Mouse (Mus musculus): Measurements from ENCODE around the gene Fam170b. TPM values are rescaled to one million over a fixed set of nuclear protein-coding genes. Genes with fewer than 3 reads are reported as not detected.

Gene Fam170b
- polyA plus RNA-seq, 1 experiment from 2014 or later: 0.23 TPM

DNA sequence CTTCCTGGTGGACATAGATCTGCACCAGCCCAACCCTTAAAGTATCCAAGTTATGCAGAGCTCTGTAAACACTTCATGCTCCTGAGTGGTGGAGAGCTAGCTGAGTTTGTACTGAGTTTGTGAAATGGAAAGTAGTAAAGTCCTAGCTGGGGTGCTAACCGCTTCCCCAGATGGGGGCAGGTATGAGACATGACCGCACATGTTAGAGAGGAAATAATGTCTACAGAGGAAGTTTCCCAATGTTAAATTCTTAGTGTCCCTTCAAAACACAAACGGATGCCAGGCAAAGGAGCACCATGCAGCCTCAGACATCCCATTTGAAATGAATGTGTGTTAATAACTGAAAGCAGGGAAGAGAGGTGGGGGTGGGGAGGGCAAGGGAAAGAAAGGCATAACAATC, 9.9 kb upstream of the Fam170b start:
- Histone ChIP-seq H3K4me3 (ENCODE audit: low read depth, low read length) (no peak overlapping the region), H3K9ac (replicated peaks; ENCODE audit: low read depth, low read length) (no peak overlapping the region), H3K4me2 (replicated peaks; ENCODE audit: low read depth, low read length) (no peak overlapping the region), H3K27ac (ENCODE audit: low read length) (no peak overlapping the region), H3K36me3 (ENCODE audit: control insufficient read depth, insufficient read depth, low read length) (no peaks in the 10 kb centered on the region), H3K9me3 (ENCODE audit: control insufficient read depth, low read depth, low read length) (no peaks in the 10 kb centered on the region), H3K27me3 (ENCODE audit: control insufficient read depth, insufficient read depth, low read length) (no peaks in the 10 kb centered on the region), H3K4me1 (ENCODE audit: control insufficient read depth, insufficient read depth, low read length) (peaks cover 43% of the 10 kb centered on the region)
- ATAC-seq (ENCODE audit: insufficient number of reproducible peaks, insufficient read depth, low FRiP score, low read depth): no peak
- 65% methylated on average over 3 of the region's 3 CpGs for WGBS

DNA sequence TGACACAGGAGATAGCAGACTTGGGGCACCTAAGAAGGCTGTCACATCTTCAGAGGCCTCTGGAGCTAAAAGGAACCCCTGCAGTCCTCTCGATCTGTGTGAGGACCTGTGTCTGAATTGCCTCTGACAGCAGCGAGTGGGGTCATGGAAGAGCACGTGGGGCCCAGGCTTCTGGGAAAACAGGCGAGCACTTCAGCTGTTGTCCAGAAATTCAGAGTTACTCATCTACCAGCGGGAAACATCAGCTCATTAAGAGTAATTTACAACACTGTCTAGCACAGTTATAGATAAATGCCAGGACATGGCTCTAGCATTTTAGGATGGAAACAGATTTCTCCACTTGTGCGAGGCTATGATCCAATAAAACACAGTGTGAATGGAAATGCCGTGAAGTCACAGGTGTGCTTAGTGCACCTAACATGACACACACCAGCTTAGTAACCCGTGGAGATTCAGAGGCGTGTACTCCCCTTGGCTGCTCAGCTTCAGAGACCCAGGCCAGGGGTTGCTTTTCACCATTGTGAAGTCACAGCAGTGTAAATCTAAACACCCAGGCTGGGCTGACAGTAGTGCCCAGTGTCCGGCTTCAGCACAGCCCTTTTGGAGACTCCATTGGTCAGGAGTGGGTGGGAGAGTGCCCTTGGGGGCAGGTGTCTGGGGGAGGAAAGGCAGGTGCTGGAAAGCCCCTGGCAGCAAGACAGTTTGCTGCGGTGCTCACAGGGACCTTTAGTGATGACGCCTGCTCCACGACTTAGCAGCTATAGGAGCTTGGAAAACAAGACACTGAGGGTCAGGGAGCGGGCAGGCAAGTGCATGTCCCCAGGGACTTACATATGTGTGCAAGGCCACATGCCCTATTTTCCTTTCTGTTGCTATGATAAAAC, 9.3 kb upstream of the Fam170b start:
- no peak for ATAC-seq (ENCODE audit: insufficient number of reproducible peaks, insufficient read depth, low FRiP score, low read depth)
- WGBS: 35% methylated on average over 14 of the region's 14 CpGs
- no peak overlapping the region for H3K4me2 ChIP-seq (replicated peaks; ENCODE audit: low read depth, low read length)
- no peaks in the 10 kb centered on the region for H3K9me3 ChIP-seq (ENCODE audit: control insufficient read depth, low read depth, low read length)
- H3K36me3 ChIP-seq (ENCODE audit: control insufficient read depth, insufficient read depth, low read length): no peaks in the 10 kb centered on the region
- no peaks in the 10 kb centered on the region for H3K27me3 ChIP-seq (ENCODE audit: control insufficient read depth, insufficient read depth, low read length)
- no peak overlapping the region for H3K4me3 ChIP-seq (ENCODE audit: low read depth, low read length)
- peak overlapping the region; percentile 61; the same call in 1 of the 2 replicates for H3K27ac ChIP-seq (ENCODE audit: low read length)
- H3K4me1 ChIP-seq (ENCODE audit: control insufficient read depth, insufficient read depth, low read length): peaks cover 42% of the 10 kb centered on the region
- no peak overlapping the region for H3K9ac ChIP-seq (replicated peaks; ENCODE audit: low read depth, low read length)

DNA sequence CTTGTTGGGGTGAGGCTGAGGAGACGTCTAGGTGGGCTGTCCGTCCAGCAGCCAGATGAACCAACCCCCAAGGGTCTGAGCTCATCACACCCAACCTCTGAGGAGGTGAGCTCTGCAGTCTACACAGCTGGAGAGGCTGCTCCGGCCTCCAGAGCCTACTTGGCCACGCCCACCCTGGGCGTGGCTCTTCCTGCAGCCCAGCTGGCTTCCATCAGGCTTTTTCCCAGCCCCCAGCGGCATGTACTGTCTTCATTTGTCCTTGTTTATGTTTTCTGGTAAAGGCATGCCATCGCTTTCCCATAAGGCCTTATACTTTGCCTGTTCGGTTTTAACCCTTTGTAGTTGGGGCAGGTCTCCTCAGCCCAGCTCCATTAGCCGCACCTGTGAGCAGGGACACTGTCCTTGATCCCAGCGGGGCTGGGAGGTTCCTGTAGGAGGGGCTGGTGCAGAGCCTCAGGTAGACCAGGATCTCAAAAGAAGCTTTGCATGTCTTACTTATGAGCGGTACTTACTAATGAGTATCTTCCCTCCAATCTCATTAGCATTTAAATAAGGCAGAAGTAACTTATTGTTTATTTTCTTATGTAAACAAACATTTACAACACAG, 8.2 kb upstream of the Fam170b start:
- ATAC-seq (ENCODE audit: insufficient number of reproducible peaks, insufficient read depth, low FRiP score, low read depth): peak; percentile 79; the same call in 1 of the 2 replicates
- 7% methylated on average over 11 of the region's 11 CpGs for WGBS
- H3K9ac ChIP-seq (replicated peaks; ENCODE audit: low read depth, low read length): no peak overlapping the region
- no peak overlapping the region for H3K4me3 ChIP-seq (ENCODE audit: low read depth, low read length)
- no peaks in the 10 kb centered on the region for H3K36me3 ChIP-seq (ENCODE audit: control insufficient read depth, insufficient read depth, low read length)
- peaks cover 3% of the 10 kb centered on the region; the same call in 1 of the 2 replicates for H3K9me3 ChIP-seq (ENCODE audit: control insufficient read depth, low read depth, low read length)
- H3K27me3 ChIP-seq (ENCODE audit: control insufficient read depth, insufficient read depth, low read length): no peaks in the 10 kb centered on the region
- 0 out of 2 replicates have a peak overlapping the region, but pooled peaks have one; percentile 10 for H3K4me2 ChIP-seq (replicated peaks; ENCODE audit: low read depth, low read length)
- H3K27ac ChIP-seq (ENCODE audit: low read length): peak overlapping the region; percentile 66; the same call in 1 of the 2 replicates
- H3K4me1 ChIP-seq (ENCODE audit: control insufficient read depth, insufficient read depth, low read length): peaks cover 40% of the 10 kb centered on the region

DNA sequence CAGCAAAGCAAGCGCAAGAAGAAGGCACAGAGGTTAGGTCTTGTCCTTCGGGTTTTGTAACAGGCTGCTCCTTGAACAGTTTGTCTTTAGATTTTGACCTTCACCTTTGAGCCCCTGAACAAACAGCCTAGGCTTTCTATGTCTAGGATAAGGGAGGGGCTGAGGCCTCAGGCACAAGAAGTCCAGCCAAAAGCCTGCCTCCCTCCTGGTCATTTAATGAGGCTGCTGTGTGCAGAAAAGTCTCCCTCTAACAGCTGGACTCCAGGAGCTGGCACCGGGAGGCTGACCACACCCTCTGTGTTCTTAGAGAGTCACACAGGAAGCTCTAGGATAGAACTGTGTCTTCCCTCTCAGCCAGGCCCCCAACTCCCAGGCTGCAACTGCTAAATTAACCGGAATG, 6.6 kb upstream of the Fam170b start:
- H3K27ac ChIP-seq (ENCODE audit: low read length): peak overlapping the region; percentile 62; the same call in 1 of the 2 replicates
- no peak for ATAC-seq (ENCODE audit: insufficient number of reproducible peaks, insufficient read depth, low FRiP score, low read depth)
- no peaks in the 10 kb centered on the region for H3K36me3 ChIP-seq (ENCODE audit: control insufficient read depth, insufficient read depth, low read length)
- no peak overlapping the region for H3K4me2 ChIP-seq (replicated peaks; ENCODE audit: low read depth, low read length)
- peaks cover 40% of the 10 kb centered on the region for H3K4me1 ChIP-seq (ENCODE audit: control insufficient read depth, insufficient read depth, low read length)
- 35% methylated on average over 4 of the region's 4 CpGs for WGBS
- no peak overlapping the region for H3K9ac ChIP-seq (replicated peaks; ENCODE audit: low read depth, low read length)
- no peak overlapping the region for H3K4me3 ChIP-seq (ENCODE audit: low read depth, low read length)
- H3K9me3 ChIP-seq (ENCODE audit: control insufficient read depth, low read depth, low read length): peaks cover 3% of the 10 kb centered on the region; the same call in 1 of the 2 replicates
- no peaks in the 10 kb centered on the region for H3K27me3 ChIP-seq (ENCODE audit: control insufficient read depth, insufficient read depth, low read length)

DNA sequence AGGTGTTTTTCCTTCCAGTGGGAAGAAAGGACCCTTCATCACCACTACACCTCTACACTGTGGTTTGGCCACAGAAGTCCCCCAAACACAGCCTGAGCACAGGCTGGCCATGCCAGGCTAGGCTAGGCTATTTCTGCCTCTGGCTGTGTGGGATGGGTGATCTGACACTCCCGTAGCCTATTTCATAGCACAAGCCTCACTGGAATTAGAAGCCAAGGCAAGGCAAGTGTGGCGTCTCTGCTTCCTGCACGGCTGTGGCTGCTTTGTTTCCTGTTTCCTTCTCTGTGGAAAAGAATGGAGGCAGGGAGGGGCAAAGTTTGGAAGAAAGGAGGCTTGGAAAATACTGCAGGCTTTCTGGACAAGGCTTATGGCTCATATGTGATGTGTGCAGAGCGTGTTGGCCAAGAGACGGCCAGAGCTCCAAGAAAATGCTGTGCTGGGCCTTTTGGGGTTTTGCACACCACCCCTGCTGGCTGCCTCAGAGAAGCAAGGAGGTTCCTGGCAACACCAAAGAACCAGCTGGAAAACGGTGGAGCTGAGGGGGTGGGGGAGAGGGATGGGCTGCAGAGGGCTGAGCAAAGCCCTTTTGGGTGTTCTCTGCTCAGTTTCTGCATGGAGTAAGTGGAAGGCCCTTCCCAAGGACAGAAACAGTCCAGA, 5.6 kb upstream of the Fam170b start:
- H3K9me3 ChIP-seq (ENCODE audit: control insufficient read depth, low read depth, low read length): peaks cover 3% of the 10 kb centered on the region; the same call in 1 of the 2 replicates
- H3K4me2 ChIP-seq (replicated peaks; ENCODE audit: low read depth, low read length): no peak overlapping the region
- WGBS: 42% methylated on average over 6 of the region's 6 CpGs
- no peak overlapping the region for H3K4me3 ChIP-seq (ENCODE audit: low read depth, low read length)
- H3K27me3 ChIP-seq (ENCODE audit: control insufficient read depth, insufficient read depth, low read length): no peaks in the 10 kb centered on the region
- ATAC-seq (ENCODE audit: insufficient number of reproducible peaks, insufficient read depth, low FRiP score, low read depth): no peak
- H3K4me1 ChIP-seq (ENCODE audit: control insufficient read depth, insufficient read depth, low read length): peaks cover 40% of the 10 kb centered on the region
- peak overlapping the region; percentile 62; the same call in 1 of the 2 replicates for H3K27ac ChIP-seq (ENCODE audit: low read length)
- no peaks in the 10 kb centered on the region for H3K36me3 ChIP-seq (ENCODE audit: control insufficient read depth, insufficient read depth, low read length)
- no peak overlapping the region for H3K9ac ChIP-seq (replicated peaks; ENCODE audit: low read depth, low read length)

DNA sequence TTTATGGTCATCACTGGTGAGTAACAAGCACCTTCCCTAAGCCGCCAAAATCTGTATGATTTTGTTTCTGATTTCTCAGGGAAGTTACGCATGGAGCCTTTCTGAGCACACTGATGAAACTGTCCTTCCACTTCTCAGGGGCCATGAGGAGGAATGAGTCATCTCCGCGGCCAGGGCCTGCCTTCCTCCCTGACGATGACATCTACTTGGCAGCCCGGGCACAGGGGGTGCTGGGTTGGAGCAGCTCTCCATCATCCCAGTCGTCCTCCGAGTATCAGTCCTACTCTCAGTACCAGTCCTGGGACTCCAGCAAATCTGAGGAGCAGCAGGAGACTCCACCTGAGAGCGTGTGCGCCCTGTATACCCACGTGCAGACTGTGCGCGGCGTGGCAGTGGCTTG, 1.4 kb downstream of the Fam170b start:
- Histone ChIP-seq H3K9me3 (ENCODE audit: control insufficient read depth, low read depth, low read length) (peaks cover 3% of the 10 kb centered on the region; the same call in 1 of the 2 replicates), H3K27ac (ENCODE audit: low read length) (no peak overlapping the region), H3K36me3 (ENCODE audit: control insufficient read depth, insufficient read depth, low read length) (no peaks in the 10 kb centered on the region), H3K9ac (replicated peaks; ENCODE audit: low read depth, low read length) (no peak overlapping the region), H3K4me2 (replicated peaks; ENCODE audit: low read depth, low read length) (no peak overlapping the region), H3K4me1 (ENCODE audit: control insufficient read depth, insufficient read depth, low read length) (no peaks in the 10 kb centered on the region), H3K4me3 (ENCODE audit: low read depth, low read length) (no peak overlapping the region), H3K27me3 (ENCODE audit: control insufficient read depth, insufficient read depth, low read length) (no peaks in the 10 kb centered on the region)
- ATAC-seq (ENCODE audit: insufficient number of reproducible peaks, insufficient read depth, low FRiP score, low read depth): no peak
- WGBS: 83% methylated on average over 14 of the region's 14 CpGs

DNA sequence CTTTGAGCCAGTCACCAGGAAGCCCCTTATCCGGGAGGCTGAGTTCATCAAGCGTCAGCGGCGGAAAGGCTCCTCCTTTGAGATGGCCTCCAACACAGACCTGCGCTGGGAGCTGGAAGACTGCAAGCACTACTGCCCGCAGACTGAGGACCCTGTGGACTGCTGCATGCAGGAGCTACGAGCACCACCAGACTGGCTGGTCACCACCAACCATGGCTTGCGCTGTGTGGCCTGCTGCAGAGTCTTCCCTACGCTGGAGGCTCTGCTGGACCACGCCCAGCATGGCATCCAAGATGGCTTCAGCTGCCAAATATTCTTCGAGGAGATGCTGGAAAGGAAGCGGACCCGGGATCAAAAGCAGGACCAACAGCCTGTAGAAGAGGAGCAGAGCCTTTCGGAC, 1.8 kb downstream of the Fam170b start:
- no peak for ATAC-seq (ENCODE audit: insufficient number of reproducible peaks, insufficient read depth, low FRiP score, low read depth)
- H3K4me3 ChIP-seq (ENCODE audit: low read depth, low read length): no peak overlapping the region
- WGBS: 89% methylated on average over 14 of the region's 14 CpGs

DNA sequence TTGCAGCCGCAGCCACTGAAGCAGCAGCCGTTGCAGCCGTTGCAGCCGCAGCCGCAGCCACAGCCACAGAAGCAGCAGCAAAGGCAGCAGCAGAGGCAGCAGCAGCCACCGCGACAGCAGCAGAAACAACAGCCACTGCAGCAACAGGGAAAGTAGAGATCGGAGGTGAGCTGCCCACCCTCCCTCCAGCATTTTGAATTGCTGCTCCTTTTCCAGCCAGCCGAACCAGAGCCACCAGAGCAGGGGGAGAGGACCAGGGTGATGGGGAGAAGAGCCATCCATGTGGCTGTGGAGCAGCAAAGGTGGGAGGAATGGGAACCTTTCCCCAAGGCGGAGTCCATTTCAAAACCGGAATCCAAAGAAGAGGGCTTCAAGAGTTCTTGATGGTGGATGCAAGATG, 2.4 kb downstream of the Fam170b start:
- Histone ChIP-seq H3K27me3 (ENCODE audit: control insufficient read depth, insufficient read depth, low read length) (no peaks in the 10 kb centered on the region), H3K27ac (ENCODE audit: low read length) (no peak overlapping the region), H3K4me2 (replicated peaks; ENCODE audit: low read depth, low read length) (no peak overlapping the region), H3K4me1 (ENCODE audit: control insufficient read depth, insufficient read depth, low read length) (no peaks in the 10 kb centered on the region), H3K4me3 (ENCODE audit: low read depth, low read length) (no peak overlapping the region), H3K36me3 (ENCODE audit: control insufficient read depth, insufficient read depth, low read length) (no peaks in the 10 kb centered on the region), H3K9ac (replicated peaks; ENCODE audit: low read depth, low read length) (no peak overlapping the region), H3K9me3 (ENCODE audit: control insufficient read depth, low read depth, low read length) (no peaks in the 10 kb centered on the region)
- 92% methylated on average over 11 of the region's 11 CpGs for WGBS
- no peak for ATAC-seq (ENCODE audit: insufficient number of reproducible peaks, insufficient read depth, low FRiP score, low read depth)

More for the DNA sequence above, 1.8 kb downstream of the Fam170b start:
- no peaks in the 10 kb centered on the region for H3K4me1 ChIP-seq (ENCODE audit: control insufficient read depth, insufficient read depth, low read length)
- H3K36me3 ChIP-seq (ENCODE audit: control insufficient read depth, insufficient read depth, low read length): no peaks in the 10 kb centered on the region
- no peak overlapping the region for H3K27ac ChIP-seq (ENCODE audit: low read length)
- no peak overlapping the region for H3K4me2 ChIP-seq (replicated peaks; ENCODE audit: low read depth, low read length)
- no peaks in the 10 kb centered on the region for H3K9me3 ChIP-seq (ENCODE audit: control insufficient read depth, low read depth, low read length)
- no peaks in the 10 kb centered on the region for H3K27me3 ChIP-seq (ENCODE audit: control insufficient read depth, insufficient read depth, low read length)
- H3K9ac ChIP-seq (replicated peaks; ENCODE audit: low read depth, low read length): no peak overlapping the region
